Mouse (Mus musculus): ENCODE measurements around the gene Serpini1. TPM values are rescaled to one million over a fixed set of nuclear protein-coding genes. Genes with fewer than 3 reads are reported as not detected.

Serpini1 gene
- polyA plus RNA-seq, 1 experiment, result 0.72 TPM

Other genes starting within 250 kb of the Serpini1 start
- gene Wdr49, start 75.4 kb upstream of the Serpini1 start, polyA plus RNA-seq (2012; rRNA removed), result not detected in 2 replicates
- 6.4 and 8.1 TPM in 2 replicates for gene Pdcd10, start 691 bp upstream of the Serpini1 start, polyA plus RNA-seq (2012; rRNA removed)
- not detected in 2 replicates for gene Gm29133, start 190.7 kb downstream of the Serpini1 start, polyA plus RNA-seq (2012; rRNA removed)